In genomic region chr3:56188238-56188637, GRCm38 (mm10) we compare ENCODE assay signal across 27 mouse cellular contexts. TPM values are rescaled to one million over a fixed set of nuclear protein-coding genes. Genes with fewer than 3 reads are reported as not detected.
"Had no signal": no experiment of that assay in that cellular context is flagged by ENCODE, and none has a peak within 500 bp of the region (broad histone marks: within the 10 kb centered on the region; RNA-seq: fewer than 3 reads in every experiment).

No protein-coding gene starts in this region.

- H3K36me3 ChIP-seq: embryonic facial prominence, embryonic 10.5 days; embryonic facial prominence, embryonic 12.5 days; embryonic facial prominence, embryonic 13.5 days; embryonic facial prominence, embryonic 15.5 days; forebrain, embryonic 10.5 days; forebrain, embryonic 12.5 days; forebrain, embryonic 15.5 days; heart, embryonic 10.5 days had no signal

- H3K27ac ChIP-seq: embryonic facial prominence, embryonic 10.5 days; embryonic facial prominence, embryonic 12.5 days; embryonic facial prominence, embryonic 13.5 days; embryonic facial prominence, embryonic 15.5 days; forebrain, embryonic 10.5 days; forebrain, embryonic 12.5 days; forebrain, embryonic 13.5 days; forebrain, embryonic 15.5 days; gastrocnemius, adult 2 months; heart, adult 2 months; heart, embryonic 10.5 days had no signal

- H3K9ac ChIP-seq: embryonic facial prominence, embryonic 12.5 days; embryonic facial prominence, embryonic 13.5 days; embryonic facial prominence, embryonic 15.5 days; forebrain, embryonic 12.5 days; forebrain, embryonic 13.5 days; forebrain, embryonic 15.5 days; forebrain, postnatal 0 days had no signal

- H3K4me3 ChIP-seq: embryonic facial prominence, embryonic 10.5 days; embryonic facial prominence, embryonic 12.5 days; embryonic facial prominence, embryonic 13.5 days; embryonic facial prominence, embryonic 15.5 days; erythroblast, embryonic 14.5 days; forebrain, embryonic 10.5 days; forebrain, embryonic 12.5 days; forebrain, embryonic 13.5 days; forebrain, embryonic 15.5 days; gastrocnemius, adult 2 months; heart, adult 2 months; heart, embryonic 10.5 days had no signal

- H3K9me3 ChIP-seq: embryonic facial prominence, embryonic 10.5 days; embryonic facial prominence, embryonic 12.5 days; embryonic facial prominence, embryonic 13.5 days; embryonic facial prominence, embryonic 15.5 days; forebrain, embryonic 10.5 days; forebrain, embryonic 12.5 days; forebrain, embryonic 13.5 days; forebrain, embryonic 15.5 days; heart, embryonic 10.5 days had no signal

- DNase-seq: cerebellum, adult 9-10 months; cerebellum, adult 9-11 months; cerebellum, postnatal 10 days; cerebellum, postnatal 14 days; cerebellum, postnatal 25 days; cerebellum, postnatal 36 days; embryo, embryonic 11 days; forebrain, postnatal 0 days; gastrocnemius, adult 2 months; gastrocnemius, postnatal 10 days; gastrocnemius, postnatal 14 days; gastrocnemius, postnatal 25 days; gastrocnemius, postnatal 36 days; heart, adult 11 months; heart, adult 18-20 months; heart, adult 2 months had no signal

- H3K27me3 ChIP-seq: embryonic facial prominence, embryonic 12.5 days; embryonic facial prominence, embryonic 15.5 days; forebrain, embryonic 12.5 days; forebrain, embryonic 13.5 days; forebrain, embryonic 15.5 days had no signal

RNA-seq across cellular contexts. Expression of gene Nbea, which starts 4.7 kb away (rescaled TPM):
- total RNA-seq: granulocyte monocyte progenitor cell, adult 5-6 weeks had no signal
- polyA plus RNA-seq: erythroblast, embryonic 14.5 days had no signal
